Mouse (Mus musculus) c-Kit-positive CD71-positive TER-119-positive erythroid progenitor cells, embryonic 14.5 days (primary cell): Measurements from ENCODE around the gene Col26a1.

Experiments used
- DNase-seq: peaks from one replicate; pipeline ENCODE4 v3.0.0-alpha.2; 2013; ENCODE audit warnings: low spot score

The Col26a1 gene

GRCm38 (mm10) chr5:136806379-136807056 is 76.5 kb downstream of the Col26a1 start:
- no peak for DNase-seq

GRCm38 (mm10) chr5:136805019-136805418 is 78.0 kb downstream of the Col26a1 start:
- no peak for DNase-seq

GRCm38 (mm10) chr5:136804246-136804645 is 78.8 kb downstream of the Col26a1 start:
- DNase-seq = no peak

GRCm38 (mm10) chr5:136802732-136803131 is 80.3 kb downstream of the Col26a1 start:
- DNase-seq = no peak

GRCm38 (mm10) chr5:136796917-136797316 is 86.1 kb downstream of the Col26a1 start:
- DNase-seq = no peak

GRCm38 (mm10) chr5:136793807-136794206 is 89.2 kb downstream of the Col26a1 start:
- DNase-seq = no peak

GRCm38 (mm10) chr5:136792541-136792940 is 90.5 kb downstream of the Col26a1 start:
- no peak for DNase-seq

- no peak for DNase-seq
Observed at GRCm38 (mm10) chr5:136791204-136791603, 91.8 kb downstream of the Col26a1 start.

- peak; percentile 60 for DNase-seq
Observed at GRCm38 (mm10) chr5:136790570-136791196, 92.3 kb downstream of the Col26a1 start.

- DNase-seq = no peak
Observed at GRCm38 (mm10) chr5:136784531-136784930, 98.5 kb downstream of the Col26a1 start.

- no peak for DNase-seq
Observed at GRCm38 (mm10) chr5:136782600-136782999, 100.4 kb downstream of the Col26a1 start.

GRCm38 (mm10) chr5:136780465-136780864 is 102.5 kb downstream of the Col26a1 start:
- DNase-seq = peak; percentile 29

- DNase-seq = no peak
Observed at GRCm38 (mm10) chr5:136779946-136780345, 103.1 kb downstream of the Col26a1 start.

GRCm38 (mm10) chr5:136775548-136775947 is 107.5 kb downstream of the Col26a1 start:
- no peak for DNase-seq

- no peak for DNase-seq
Observed at GRCm38 (mm10) chr5:136773044-136774039, 109.7 kb downstream of the Col26a1 start.

- no peak for DNase-seq
Observed at GRCm38 (mm10) chr5:136771132-136771531, 111.9 kb downstream of the Col26a1 start.

- DNase-seq = no peak
Observed at GRCm38 (mm10) chr5:136767304-136767703, 115.7 kb downstream of the Col26a1 start.

- no peak for DNase-seq
Observed at GRCm38 (mm10) chr5:136764157-136764669, 118.8 kb downstream of the Col26a1 start.

GRCm38 (mm10) chr5:136760345-136760744 is 122.7 kb downstream of the Col26a1 start:
- DNase-seq = no peak

GRCm38 (mm10) chr5:136759781-136760180 is 123.2 kb downstream of the Col26a1 start:
- no peak for DNase-seq

GRCm38 (mm10) chr5:136755696-136756095 is 127.3 kb downstream of the Col26a1 start:
- DNase-seq = peak; percentile 32

GRCm38 (mm10) chr5:136754053-136754591 is 128.9 kb downstream of the Col26a1 start:
- no peak for DNase-seq
